Mouse (Mus musculus): Measurements from ENCODE around the gene Tspan4. TPM values are rescaled to one million over a fixed set of nuclear protein-coding genes. Genes with fewer than 3 reads are reported as not detected.

Tspan4 gene
- polyA plus RNA-seq, 1 experiment from 2014 or later = 39.7 TPM

DNA sequence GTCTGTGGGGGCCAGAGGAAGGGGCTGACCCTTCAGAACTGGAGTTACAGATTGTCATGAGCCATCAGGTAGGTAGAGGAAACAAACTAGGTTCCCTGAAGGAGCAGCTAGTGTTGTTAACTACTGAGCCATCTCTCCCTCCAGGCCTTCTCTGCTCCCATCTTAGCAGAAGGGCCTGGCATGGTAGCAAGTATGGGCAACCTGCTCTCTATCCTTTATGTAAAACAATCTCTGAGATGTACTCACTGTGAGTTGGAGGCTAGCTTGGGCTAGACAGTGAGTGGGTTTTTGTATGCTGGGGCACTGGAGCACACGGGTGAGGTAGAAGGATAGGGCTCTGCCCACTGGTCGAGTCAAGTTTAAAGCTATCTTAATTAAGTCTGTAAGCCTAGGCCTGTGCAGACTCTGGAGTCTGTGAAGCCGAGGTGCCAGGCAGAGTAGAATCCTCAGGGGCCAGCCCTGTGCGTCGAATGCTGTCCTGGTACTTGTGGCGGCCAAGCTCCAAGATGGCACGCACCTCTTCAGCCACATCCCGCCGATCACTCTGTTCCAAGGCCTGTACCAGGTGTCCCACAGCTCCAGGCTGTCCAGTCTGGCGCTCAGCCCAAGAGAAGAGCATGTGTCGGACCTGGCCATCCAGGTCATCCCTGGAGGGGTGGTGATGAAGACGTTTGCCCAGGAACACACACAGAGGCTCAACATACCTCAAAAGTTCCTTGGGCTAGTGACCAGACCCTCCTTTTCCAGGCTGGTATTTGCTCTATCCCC, 36.7 kb upstream of the Tspan4 start:
- H3K9me3 ChIP-seq (ENCODE audit: control insufficient read depth) = no peaks in the 10 kb centered on the region
- H3K4me3 ChIP-seq (ENCODE audit: low read depth, low read length) = no peak overlapping the region
- H3K27ac ChIP-seq (ENCODE audit: low read depth, low read length) = no peak overlapping the region
- no peak for TF ChIP-seq CTCF (IDR thresholded peaks at IDR 0.05; ENCODE audit: low read depth)
- peaks cover 16% of the 10 kb centered on the region for H3K4me1 ChIP-seq (replicated peaks; ENCODE audit: control insufficient read depth, insufficient read depth, low read length)
- no peak for ATAC-seq
- no peak overlapping the region for H3K9ac ChIP-seq (ENCODE audit: low read depth, low read length)
- 90% methylated on average over 12 of the region's 12 CpGs for WGBS
- H3K36me3 ChIP-seq (ENCODE audit: control insufficient read depth, insufficient read depth) = peaks cover 27% of the 10 kb centered on the region
- no peaks in the 10 kb centered on the region for H3K27me3 ChIP-seq (replicated peaks; ENCODE audit: control insufficient read depth, insufficient read depth, low read length)
- no peak overlapping the region for H3K4me2 ChIP-seq (replicated peaks; ENCODE audit: low read depth)

DNA sequence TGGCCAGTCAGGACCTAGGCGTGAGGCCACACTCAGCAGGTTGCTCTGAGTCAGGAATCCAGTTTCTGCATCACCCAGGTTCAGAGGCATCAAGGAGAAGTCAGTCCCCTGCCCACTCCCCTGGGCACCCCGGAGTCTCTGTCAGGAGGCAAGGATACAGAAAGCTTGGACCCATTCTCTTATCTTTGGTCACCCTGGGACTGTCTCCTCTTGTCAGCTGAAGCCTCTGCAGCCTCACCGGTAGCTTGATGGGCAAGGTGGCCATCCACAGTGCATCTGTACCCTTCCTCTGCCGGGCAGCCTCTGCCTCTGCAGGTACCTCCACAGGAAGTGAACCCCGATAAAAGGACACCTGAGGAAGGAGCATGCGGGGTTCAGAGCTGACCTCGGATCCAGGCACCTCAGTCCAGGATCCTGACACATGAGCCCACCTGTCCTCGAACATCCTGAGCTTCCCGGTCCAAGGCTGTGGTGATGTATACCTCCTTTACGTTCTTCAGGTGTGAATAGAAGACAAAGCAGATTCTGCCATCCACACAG, 35.8 kb upstream of the Tspan4 start:
- Histone ChIP-seq H3K4me1 (replicated peaks; ENCODE audit: control insufficient read depth, insufficient read depth, low read length) (peaks cover 16% of the 10 kb centered on the region), H3K9me3 (ENCODE audit: control insufficient read depth) (no peaks in the 10 kb centered on the region), H3K27ac (ENCODE audit: low read depth, low read length) (no peak overlapping the region), H3K4me3 (ENCODE audit: low read depth, low read length) (no peak overlapping the region), H3K36me3 (ENCODE audit: control insufficient read depth, insufficient read depth) (peaks cover 21% of the 10 kb centered on the region), H3K9ac (ENCODE audit: low read depth, low read length) (no peak overlapping the region), H3K4me2 (replicated peaks; ENCODE audit: low read depth) (no peak overlapping the region), H3K27me3 (replicated peaks; ENCODE audit: control insufficient read depth, insufficient read depth, low read length) (no peaks in the 10 kb centered on the region)
- no peak for TF ChIP-seq CTCF (IDR thresholded peaks at IDR 0.05; ENCODE audit: low read depth)
- 96% methylated on average over 10 of the region's 10 CpGs for WGBS
- ATAC-seq = no peak

- Histone ChIP-seq H3K27ac (ENCODE audit: low read depth, low read length) (no peak overlapping the region), H3K4me1 (replicated peaks; ENCODE audit: control insufficient read depth, insufficient read depth, low read length) (peaks cover 11% of the 10 kb centered on the region), H3K4me2 (replicated peaks; ENCODE audit: low read depth) (no peak overlapping the region), H3K9me3 (ENCODE audit: control insufficient read depth) (no peaks in the 10 kb centered on the region), H3K9ac (ENCODE audit: low read depth, low read length) (no peak overlapping the region), H3K4me3 (ENCODE audit: low read depth, low read length) (no peak overlapping the region), H3K27me3 (replicated peaks; ENCODE audit: control insufficient read depth, insufficient read depth, low read length) (no peaks in the 10 kb centered on the region), H3K36me3 (ENCODE audit: control insufficient read depth, insufficient read depth) (peaks cover 21% of the 10 kb centered on the region)
- TF ChIP-seq CTCF (IDR thresholded peaks at IDR 0.05; ENCODE audit: low read depth) = no peak
- no peak for ATAC-seq
- WGBS = 94% methylated on average over 11 of the region's 11 CpGs
These were observed 35.2 kb upstream of the Tspan4 start for GRCm38 (mm10) chr7:141439811-141440210.

DNA sequence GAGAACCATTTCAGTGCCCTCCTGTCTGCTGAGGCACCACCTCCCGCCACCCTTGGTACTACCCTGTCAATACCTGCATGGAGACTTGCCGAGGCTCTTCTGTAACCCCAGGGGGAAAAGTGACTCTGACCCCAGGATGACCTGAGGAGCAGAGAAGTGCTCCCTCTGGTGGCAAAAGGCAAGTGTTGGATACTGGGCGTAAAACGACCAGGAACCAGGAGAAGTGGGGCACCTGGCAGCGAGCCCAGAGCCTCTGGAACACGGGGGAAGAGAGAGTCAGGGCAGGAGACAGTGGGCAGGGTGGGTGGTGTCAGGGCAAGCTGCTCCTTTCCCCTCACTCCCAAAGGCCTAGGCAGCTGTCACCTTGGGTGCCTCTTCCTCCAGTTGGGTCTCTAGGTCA, 34.4 kb upstream of the Tspan4 start:
- Histone ChIP-seq H3K36me3 (ENCODE audit: control insufficient read depth, insufficient read depth) (peaks cover 21% of the 10 kb centered on the region), H3K4me1 (replicated peaks; ENCODE audit: control insufficient read depth, insufficient read depth, low read length) (peaks cover 6% of the 10 kb centered on the region), H3K4me2 (replicated peaks; ENCODE audit: low read depth) (0 out of 2 replicates have a peak overlapping the region, but pooled peaks have one; percentile 24), H3K4me3 (ENCODE audit: low read depth, low read length) (no peak overlapping the region), H3K9ac (ENCODE audit: low read depth, low read length) (no peak overlapping the region), H3K27me3 (replicated peaks; ENCODE audit: control insufficient read depth, insufficient read depth, low read length) (no peaks in the 10 kb centered on the region), H3K27ac (ENCODE audit: low read depth, low read length) (no peak overlapping the region; the same call in 1 of the 2 replicates), H3K9me3 (ENCODE audit: control insufficient read depth) (no peaks in the 10 kb centered on the region)
- peak; percentile 92 for TF ChIP-seq CTCF (IDR thresholded peaks at IDR 0.05; ENCODE audit: low read depth)
- 18% methylated on average over 6 of the region's 6 CpGs for WGBS
- no peak for ATAC-seq

GRCm38 (mm10) chr7:141441460-141441859, 33.6 kb upstream of the Tspan4 start:
- peaks cover 21% of the 10 kb centered on the region for H3K36me3 ChIP-seq (ENCODE audit: control insufficient read depth, insufficient read depth)
- H3K4me2 ChIP-seq (replicated peaks; ENCODE audit: low read depth) = no peak overlapping the region
- no peak overlapping the region for H3K27ac ChIP-seq (ENCODE audit: low read depth, low read length)
- no peaks in the 10 kb centered on the region for H3K9me3 ChIP-seq (ENCODE audit: control insufficient read depth)
- H3K4me1 ChIP-seq (replicated peaks; ENCODE audit: control insufficient read depth, insufficient read depth, low read length) = peaks cover 4% of the 10 kb centered on the region; the same call in 1 of the 2 replicates
- 93% methylated on average over 9 of the region's 9 CpGs for WGBS
- no peaks in the 10 kb centered on the region for H3K27me3 ChIP-seq (replicated peaks; ENCODE audit: control insufficient read depth, insufficient read depth, low read length)
- no peak for ATAC-seq
- no peak overlapping the region for H3K9ac ChIP-seq (ENCODE audit: low read depth, low read length)
- no peak for TF ChIP-seq CTCF (IDR thresholded peaks at IDR 0.05; ENCODE audit: low read depth)
- no peak overlapping the region for H3K4me3 ChIP-seq (ENCODE audit: low read depth, low read length)

DNA sequence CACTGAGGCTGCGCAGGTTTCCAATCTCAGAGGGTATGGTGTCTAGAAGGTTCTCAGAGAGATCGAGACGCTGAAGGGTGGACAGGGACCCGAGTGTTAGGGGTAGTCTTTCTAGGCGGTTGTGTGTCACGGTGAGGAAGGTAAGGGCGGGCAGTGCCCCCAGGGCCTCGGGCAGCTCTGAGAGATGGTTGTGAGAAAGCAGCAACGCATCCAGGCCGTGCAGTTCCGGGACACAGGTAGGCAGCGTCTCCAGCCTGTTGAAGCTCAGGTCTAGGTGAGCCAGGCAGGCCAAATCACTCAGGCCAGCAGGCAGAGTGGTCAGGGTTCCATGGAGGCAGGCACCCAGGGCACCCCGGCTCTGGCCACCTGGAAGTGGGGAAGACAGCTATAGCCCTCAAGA, 32.8 kb upstream of the Tspan4 start:
- Histone ChIP-seq H3K36me3 (ENCODE audit: control insufficient read depth, insufficient read depth) (peaks cover 21% of the 10 kb centered on the region), H3K4me3 (ENCODE audit: low read depth, low read length) (no peak overlapping the region), H3K27me3 (replicated peaks; ENCODE audit: control insufficient read depth, insufficient read depth, low read length) (no peaks in the 10 kb centered on the region), H3K4me1 (replicated peaks; ENCODE audit: control insufficient read depth, insufficient read depth, low read length) (no peaks in the 10 kb centered on the region), H3K4me2 (replicated peaks; ENCODE audit: low read depth) (peak overlapping the region; percentile 81; the same call in 1 of the 2 replicates), H3K27ac (ENCODE audit: low read depth, low read length) (no peak overlapping the region), H3K9ac (ENCODE audit: low read depth, low read length) (no peak overlapping the region), H3K9me3 (ENCODE audit: control insufficient read depth) (no peaks in the 10 kb centered on the region)
- 90% methylated on average over 13 of the region's 13 CpGs for WGBS
- TF ChIP-seq CTCF (IDR thresholded peaks at IDR 0.05; ENCODE audit: low read depth) = no peak
- no peak for ATAC-seq
